Mouse (Mus musculus): ENCODE measurements around the gene Mdga1. TPM values are rescaled to one million over a fixed set of nuclear protein-coding genes. Genes with fewer than 3 reads are reported as not detected.

Gene Mdga1
- polyA plus RNA-seq, 1 experiment, result 4.5 TPM

DNA sequence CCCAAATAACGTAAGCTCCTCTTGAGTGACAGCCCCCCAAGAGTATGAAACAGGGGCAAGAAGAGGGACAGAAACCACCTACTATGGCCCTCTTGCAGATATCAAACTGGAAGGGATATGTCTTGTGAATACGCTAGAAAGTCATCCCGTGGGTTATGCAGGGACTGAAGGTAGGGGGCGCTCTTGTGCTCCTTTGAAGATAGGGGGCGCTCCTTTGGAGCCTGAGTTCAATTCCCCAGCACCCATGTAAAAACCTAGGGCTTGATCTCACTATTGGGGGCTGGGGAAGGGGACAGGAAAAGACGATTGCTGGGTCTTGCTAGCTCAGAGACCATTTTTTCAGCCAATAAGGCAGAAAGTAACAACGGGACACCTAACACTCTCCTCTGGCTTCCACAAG lies 105.4 kb downstream of the Mdga1 start:
- WGBS, result 65% methylated on average over 7 of the region's 7 CpGs
- H3K4me3 ChIP-seq (replicated peaks; ENCODE audit: control insufficient read depth, low read depth, low read length), result no peak overlapping the region
- TF ChIP-seq POLR2A (IDR thresholded peaks at IDR 0.05; ENCODE audit: borderline replicate concordance, control insufficient read depth, low read depth, low read length), result no peak
- TF ChIP-seq CTCF (IDR thresholded peaks at IDR 0.05; ENCODE audit: control insufficient read depth, insufficient read depth, low read length), result 0 out of 2 replicates have a peak, but pooled peaks have one; percentile 3
- H3K4me1 ChIP-seq (ENCODE audit: control insufficient read depth, insufficient read depth, low read length), result peaks cover 1% of the 10 kb centered on the region; the same call in 1 of the 2 replicates
- no peak overlapping the region for H3K27ac ChIP-seq (ENCODE audit: control insufficient read depth, insufficient read depth, low read depth, low read length, poor library complexity)

DNA sequence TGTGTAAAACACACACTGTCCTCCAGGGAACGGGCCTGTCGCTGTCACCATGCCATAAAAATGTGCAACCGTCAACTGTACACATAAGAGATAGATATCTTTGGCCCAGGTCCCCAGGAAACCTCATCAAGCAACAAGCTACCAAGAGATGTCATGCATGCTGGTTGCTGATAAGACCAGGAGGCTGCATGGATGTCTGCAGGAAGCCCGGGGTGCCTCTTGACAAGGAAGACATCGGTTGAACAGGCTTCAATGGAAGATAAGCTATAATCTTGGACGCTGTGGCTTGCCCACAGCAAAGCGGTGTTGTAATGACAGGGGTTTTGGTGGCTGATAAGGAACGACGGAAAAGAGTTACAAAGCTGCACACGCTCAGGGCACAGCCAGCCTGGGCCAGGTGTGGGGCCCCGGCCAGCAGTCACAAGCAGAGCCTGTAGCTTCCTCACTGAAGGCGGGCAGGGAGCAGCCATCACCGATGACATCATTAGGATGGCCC lies 110.1 kb downstream of the Mdga1 start:
- WGBS, result 7% methylated on average over 13 of the region's 13 CpGs

DNA sequence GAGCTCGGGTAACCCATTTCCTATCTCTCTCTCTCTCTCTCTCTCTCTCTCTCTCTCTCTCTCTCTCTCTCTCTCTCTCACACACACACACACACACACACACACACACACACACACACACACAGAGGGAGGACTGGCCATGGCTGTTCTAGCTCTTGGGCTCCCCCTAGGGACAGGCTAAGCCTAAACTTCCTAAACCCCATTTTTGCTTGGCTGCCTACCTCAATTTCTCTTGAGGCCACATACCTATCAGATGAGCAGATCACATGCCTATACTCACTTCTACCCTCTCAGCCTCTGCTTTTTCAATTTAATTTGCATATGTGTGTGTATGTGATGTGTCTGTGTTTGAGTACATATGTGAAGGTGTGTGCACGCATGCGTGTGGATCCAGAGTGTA lies 111.1 kb downstream of the Mdga1 start:
- WGBS, result 65% methylated on average over 3 of the region's 3 CpGs
- Histone ChIP-seq H3K4me1 (ENCODE audit: control insufficient read depth, insufficient read depth, low read length) (peaks cover 3% of the 10 kb centered on the region), H3K27ac (ENCODE audit: control insufficient read depth, insufficient read depth, low read depth, low read length, poor library complexity) (no peak overlapping the region), H3K4me3 (replicated peaks; ENCODE audit: control insufficient read depth, low read depth, low read length) (no peak overlapping the region)
- TF ChIP-seq CTCF (IDR thresholded peaks at IDR 0.05; ENCODE audit: control insufficient read depth, insufficient read depth, low read length) (peak; percentile 59), POLR2A (IDR thresholded peaks at IDR 0.05; ENCODE audit: borderline replicate concordance, control insufficient read depth, low read depth, low read length) (no peak)

More for the DNA sequence above, 110.1 kb downstream of the Mdga1 start:
- no peak for TF ChIP-seq POLR2A (IDR thresholded peaks at IDR 0.05; ENCODE audit: borderline replicate concordance, control insufficient read depth, low read depth, low read length)
- no peak for TF ChIP-seq CTCF (IDR thresholded peaks at IDR 0.05; ENCODE audit: control insufficient read depth, insufficient read depth, low read length)
- Histone ChIP-seq H3K4me3 (replicated peaks; ENCODE audit: control insufficient read depth, low read depth, low read length) (no peak overlapping the region), H3K27ac (ENCODE audit: control insufficient read depth, insufficient read depth, low read depth, low read length, poor library complexity) (peak overlapping the region; percentile 11; the same call in 1 of the 2 replicates), H3K4me1 (ENCODE audit: control insufficient read depth, insufficient read depth, low read length) (peaks cover 3% of the 10 kb centered on the region; the same call in 1 of the 2 replicates)

DNA sequence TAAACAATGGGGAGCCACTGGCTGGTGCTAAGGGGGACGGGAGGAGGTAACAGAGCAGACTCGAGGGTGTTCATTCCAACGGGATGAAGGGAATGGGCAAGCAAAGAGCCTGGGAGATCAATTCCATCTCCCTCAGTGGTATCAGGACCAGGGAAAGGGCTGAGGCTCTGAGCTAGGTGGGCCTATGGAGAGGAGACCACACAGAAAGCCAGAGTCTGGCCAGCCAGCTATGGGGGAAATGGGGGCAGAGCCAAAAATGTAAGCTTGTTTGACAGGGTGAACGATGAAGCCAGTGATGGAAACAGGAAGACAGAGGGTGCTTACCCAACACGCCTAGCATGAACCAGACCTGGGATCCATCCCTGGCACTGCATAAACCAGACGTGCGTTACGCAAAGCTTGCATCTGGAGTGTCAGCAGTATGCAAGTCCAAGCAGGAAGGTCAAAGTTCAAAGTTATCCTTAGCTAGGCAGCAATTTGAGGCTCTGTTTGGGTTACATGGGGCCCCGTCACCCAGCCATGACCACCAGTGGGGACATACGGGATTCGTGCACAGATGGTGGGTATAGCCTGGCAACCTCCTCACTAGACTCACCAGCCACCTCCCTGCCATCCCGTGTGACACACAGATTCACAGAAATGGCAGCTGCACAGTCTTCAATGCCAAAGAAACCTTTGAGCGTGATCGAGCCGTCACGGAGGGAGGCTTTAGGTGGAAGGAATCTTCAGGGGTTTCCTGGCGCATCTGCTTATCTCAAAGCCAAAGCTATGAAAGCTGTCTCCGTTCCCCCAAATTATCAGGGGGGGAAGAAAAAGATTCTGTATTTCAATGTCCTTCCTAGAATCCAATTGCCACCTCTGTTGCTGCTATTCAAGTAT lies 113.9 kb downstream of the Mdga1 start:
- H3K4me1 ChIP-seq (ENCODE audit: control insufficient read depth, insufficient read depth, low read length), result peaks cover 3% of the 10 kb centered on the region
- H3K27ac ChIP-seq (ENCODE audit: control insufficient read depth, insufficient read depth, low read depth, low read length, poor library complexity), result no peak overlapping the region

DNA sequence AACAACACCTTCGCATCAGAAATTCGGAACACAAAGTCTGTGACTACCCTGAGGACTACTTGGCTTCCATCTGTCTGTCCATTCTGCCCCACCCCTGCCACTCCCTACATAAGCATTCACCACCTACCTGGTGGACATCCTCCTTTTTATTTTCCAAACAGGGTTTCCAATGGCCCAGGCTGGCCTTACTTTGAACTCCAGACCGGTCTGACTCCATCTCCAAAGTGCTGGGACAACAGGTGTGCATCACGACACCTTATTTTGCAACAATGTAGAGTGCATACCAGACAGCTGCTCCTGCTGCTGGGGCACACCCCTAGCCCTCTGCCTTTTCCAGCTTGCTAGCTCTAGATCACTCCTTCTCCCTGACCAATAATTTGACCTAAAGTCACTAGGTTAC lies 115.1 kb downstream of the Mdga1 start:
- TF ChIP-seq POLR2A (IDR thresholded peaks at IDR 0.05; ENCODE audit: borderline replicate concordance, control insufficient read depth, low read depth, low read length), result no peak
- TF ChIP-seq CTCF (IDR thresholded peaks at IDR 0.05; ENCODE audit: control insufficient read depth, insufficient read depth, low read length), result no peak
- H3K27ac ChIP-seq (ENCODE audit: control insufficient read depth, insufficient read depth, low read depth, low read length, poor library complexity), result no peak overlapping the region
- H3K4me3 ChIP-seq (replicated peaks; ENCODE audit: control insufficient read depth, low read depth, low read length), result no peak overlapping the region
- 89% methylated on average over 4 of the region's 4 CpGs for WGBS
- peaks cover 2% of the 10 kb centered on the region for H3K4me1 ChIP-seq (ENCODE audit: control insufficient read depth, insufficient read depth, low read length)

More for the DNA sequence above, 113.9 kb downstream of the Mdga1 start:
- WGBS, result 52% methylated on average over 18 of the region's 18 CpGs
- TF ChIP-seq POLR2A (IDR thresholded peaks at IDR 0.05; ENCODE audit: borderline replicate concordance, control insufficient read depth, low read depth, low read length) (no peak), CTCF (IDR thresholded peaks at IDR 0.05; ENCODE audit: control insufficient read depth, insufficient read depth, low read length) (no peak)
- no peak overlapping the region for H3K4me3 ChIP-seq (replicated peaks; ENCODE audit: control insufficient read depth, low read depth, low read length)

DNA sequence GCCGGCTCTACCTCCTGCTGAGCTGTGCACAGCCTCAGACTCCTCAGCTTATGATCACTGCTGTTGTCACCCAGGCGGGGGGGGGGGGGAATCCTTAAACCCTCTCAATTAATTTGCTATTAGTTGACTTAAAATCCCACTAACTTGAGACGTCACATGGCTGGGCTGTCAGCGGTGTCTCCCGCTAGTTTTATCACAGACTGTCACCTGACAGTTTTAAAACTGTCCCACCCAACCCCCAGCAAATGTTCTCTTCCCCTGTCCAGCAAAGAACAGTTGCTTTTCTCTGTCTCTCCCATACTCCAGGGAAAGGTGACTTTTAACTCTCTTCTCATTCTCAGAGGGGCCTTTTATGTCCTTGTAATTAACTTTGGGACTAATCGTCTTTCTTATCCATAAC lies 115.5 kb downstream of the Mdga1 start:
- Histone ChIP-seq H3K27ac (ENCODE audit: control insufficient read depth, insufficient read depth, low read depth, low read length, poor library complexity) (no peak overlapping the region), H3K4me1 (ENCODE audit: control insufficient read depth, insufficient read depth, low read length) (peaks cover 2% of the 10 kb centered on the region), H3K4me3 (replicated peaks; ENCODE audit: control insufficient read depth, low read depth, low read length) (no peak overlapping the region)
- WGBS, result 72% methylated on average over 6 of the region's 6 CpGs
- TF ChIP-seq CTCF (IDR thresholded peaks at IDR 0.05; ENCODE audit: control insufficient read depth, insufficient read depth, low read length) (no peak), POLR2A (IDR thresholded peaks at IDR 0.05; ENCODE audit: borderline replicate concordance, control insufficient read depth, low read depth, low read length) (no peak)

DNA sequence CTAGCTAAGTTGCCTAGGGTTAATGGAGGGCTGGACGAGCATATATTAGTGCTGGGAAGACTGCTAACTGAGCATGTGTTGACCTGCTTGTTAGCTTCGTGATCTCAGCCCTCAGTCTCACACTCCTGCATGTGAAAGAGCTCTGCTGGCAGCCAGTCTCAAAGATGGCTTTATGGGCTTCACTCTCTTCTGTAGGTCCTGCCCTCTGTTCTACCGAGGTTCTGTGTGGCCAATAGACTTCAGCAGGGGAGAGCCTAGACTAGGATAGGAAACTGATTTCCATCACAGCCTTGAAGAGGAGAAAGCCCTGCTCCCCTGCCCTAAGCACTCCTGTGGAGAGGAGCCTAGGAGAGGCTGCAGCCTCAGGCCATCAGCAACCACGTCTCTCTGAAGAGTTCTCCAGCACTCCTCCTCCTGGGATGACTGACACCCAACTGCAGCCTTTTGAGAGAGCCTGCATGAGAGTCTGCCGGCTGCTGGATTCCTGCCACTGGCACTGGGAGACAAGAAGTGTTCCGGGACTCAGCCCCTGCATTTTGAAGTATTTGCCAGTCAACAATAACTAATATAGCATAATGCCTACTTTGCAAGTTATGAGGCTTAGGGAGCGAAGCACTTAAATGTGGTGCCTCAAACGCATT lies 116.9 kb downstream of the Mdga1 start:
- H3K27ac ChIP-seq (ENCODE audit: control insufficient read depth, insufficient read depth, low read depth, low read length, poor library complexity), result no peak overlapping the region

DNA sequence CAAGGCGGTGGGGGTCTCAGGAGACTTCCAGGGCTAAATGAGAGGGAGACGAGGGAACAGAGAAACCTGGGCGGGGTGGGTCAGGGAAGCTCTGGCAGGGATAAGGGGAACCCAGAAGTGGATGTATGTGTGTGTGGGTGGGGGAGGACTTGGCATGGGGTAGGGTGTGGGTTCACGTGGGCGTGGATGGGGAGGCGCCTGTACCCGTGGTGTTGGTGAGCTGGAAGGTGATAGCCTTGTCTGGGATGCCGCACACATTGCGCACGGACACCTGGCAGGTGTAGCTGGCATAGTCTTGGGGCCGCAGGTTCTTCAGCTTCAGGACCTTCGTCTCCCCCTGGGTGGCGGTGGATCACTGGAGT lies 120.5 kb downstream of the Mdga1 start:
- 78% methylated on average over 13 of the region's 13 CpGs for WGBS
- Histone ChIP-seq H3K4me3 (replicated peaks; ENCODE audit: control insufficient read depth, low read depth, low read length) (no peak overlapping the region), H3K4me1 (ENCODE audit: control insufficient read depth, insufficient read depth, low read length) (no peaks in the 10 kb centered on the region; the same call in 1 of the 2 replicates), H3K27ac (ENCODE audit: control insufficient read depth, insufficient read depth, low read depth, low read length, poor library complexity) (no peak overlapping the region)
- TF ChIP-seq CTCF (IDR thresholded peaks at IDR 0.05; ENCODE audit: control insufficient read depth, insufficient read depth, low read length) (no peak), POLR2A (IDR thresholded peaks at IDR 0.05; ENCODE audit: borderline replicate concordance, control insufficient read depth, low read depth, low read length) (no peak)

More for the DNA sequence above, 116.9 kb downstream of the Mdga1 start:
- H3K4me1 ChIP-seq (ENCODE audit: control insufficient read depth, insufficient read depth, low read length), result peaks cover 2% of the 10 kb centered on the region
- TF ChIP-seq CTCF (IDR thresholded peaks at IDR 0.05; ENCODE audit: control insufficient read depth, insufficient read depth, low read length) (no peak), POLR2A (IDR thresholded peaks at IDR 0.05; ENCODE audit: borderline replicate concordance, control insufficient read depth, low read depth, low read length) (no peak)
- WGBS, result 81% methylated on average over 8 of the region's 8 CpGs
- no peak overlapping the region for H3K4me3 ChIP-seq (replicated peaks; ENCODE audit: control insufficient read depth, low read depth, low read length)
